Mouse (Mus musculus): ENCODE measurements around the gene Filip1.

DNA sequence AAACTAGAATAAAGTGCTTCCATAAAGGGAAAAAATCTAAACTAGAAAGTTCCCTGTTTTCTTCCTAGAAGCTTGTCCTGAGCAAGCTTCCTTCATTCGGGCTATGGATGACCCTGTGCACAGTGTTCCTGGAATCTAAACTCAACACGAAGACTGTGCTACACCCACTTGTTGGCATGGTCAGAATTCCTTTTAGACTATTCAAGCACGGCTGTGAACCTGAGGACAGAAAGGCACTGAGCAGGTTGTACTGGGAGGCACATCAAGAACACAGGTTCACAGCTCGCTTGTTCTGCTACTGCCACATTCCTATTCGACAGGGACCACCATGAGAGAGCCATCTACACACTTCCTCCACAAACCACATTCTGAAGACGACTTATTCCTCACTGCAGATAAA, 150.1 kb downstream of the Filip1 start:
- TF ChIP-seq CTCF (IDR thresholded peaks at IDR 0.05; ENCODE audit: borderline replicate concordance, extremely low read depth, insufficient read depth, insufficient read length) (no peak), POLR2A (IDR thresholded peaks at IDR 0.05; ENCODE audit: borderline replicate concordance, extremely low read depth, insufficient read depth, insufficient read length, poor library complexity, severe bottlenecking) (no peak)

Data from brain, embryonic 14.5 days (tissue).